Mouse (Mus musculus) liver, adult 2 months (tissue): Measurements from ENCODE around the gene Crb1.

ENCODE experiments used
- CTCF ChIP-seq: fragments of 200-500 bp; IDR thresholded peaks from 2 replicates; pipeline ENCODE4 v1.5.1; 2011; ENCODE audit warnings: low read depth, low read length, control low read depth
- POLR2A ChIP-seq: fragments of 200-500 bp; IDR thresholded peaks from 2 replicates; pipeline ENCODE4 v1.6.1; 2011; ENCODE audit warnings: low read length, control low read depth; ENCODE audit not compliant: insufficient read depth; ENCODE audit errors: extremely low read depth

DNA sequence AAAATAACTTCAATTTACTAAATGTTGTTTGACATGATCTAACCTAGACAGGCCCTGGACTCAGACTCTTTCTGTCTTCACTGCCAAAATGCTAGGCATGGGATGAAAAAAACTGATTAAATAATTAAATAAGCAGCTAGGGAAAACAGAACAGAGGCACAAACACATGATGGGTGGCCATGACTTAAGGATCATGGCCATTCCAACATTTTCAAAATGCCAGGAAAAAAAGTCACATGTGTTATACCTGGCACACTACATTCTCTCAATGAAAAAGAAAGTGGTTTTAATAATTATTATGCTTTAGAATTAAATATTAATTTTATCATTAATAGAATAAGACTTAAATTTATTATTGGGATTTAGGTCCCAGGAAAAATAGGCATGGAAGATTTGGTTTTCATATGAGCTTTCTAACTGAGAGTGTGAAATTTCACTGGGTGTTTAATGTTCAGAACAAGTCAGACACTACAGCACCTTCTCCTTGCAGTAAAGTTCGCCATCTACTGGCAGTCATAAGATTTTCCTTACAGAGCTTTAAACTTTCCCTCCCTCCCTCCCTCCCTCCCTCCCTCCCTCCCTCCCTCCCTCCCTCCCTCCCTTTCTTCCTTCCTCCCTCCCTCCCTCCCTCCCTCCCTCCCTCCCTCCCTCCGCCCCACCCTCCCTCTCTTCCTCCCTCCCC, 36.6 kb downstream of the Crb1 start:
- no peak for TF ChIP-seq CTCF
- TF ChIP-seq POLR2A = no peak
